Mouse (Mus musculus) lung, postnatal 0 days (tissue): ENCODE data around the gene Slc11a1. TPM values are rescaled to one million over a fixed set of nuclear protein-coding genes. Genes with fewer than 3 reads are reported as not detected.

Experiments used
- ATAC-seq: fragments of 200-750 bp; cut with Nextera tagmentation; 2 replicates; pipeline ENCODE4 v1.8.0; 2017; ENCODE audit warnings: moderate library complexity
- DNase-seq: peaks from one replicate; pipeline ENCODE4 v3.0.0-alpha.2; 2016; ENCODE audit warnings: low spot score
- H3K27ac ChIP-seq: fragments of 300-500 bp; sonication (generic); 2 replicates; pipeline ENCODE4 v1.5.1; 2014; ENCODE audit warnings: antibody characterized with exemption, mild to moderate bottlenecking, low read length, mixed read lengths
- H3K27me3 ChIP-seq: fragments of 300-500 bp; sonication (generic); replicated peaks from 2 replicates; pipeline ENCODE4 v1.6.1; 2014; ENCODE audit warnings: low read length, mixed read lengths; ENCODE audit not compliant: insufficient read depth
- H3K36me3 ChIP-seq: fragments of 300-500 bp; sonication (generic); 2 replicates; pipeline ENCODE4 v1.6.1; 2014; ENCODE audit warnings: low read length, mixed read lengths; ENCODE audit not compliant: insufficient read depth
- H3K4me1 ChIP-seq: fragments of 300-500 bp; sonication (generic); 2 replicates; pipeline ENCODE4 v1.6.1; 2014; ENCODE audit warnings: antibody characterized with exemption, low read depth, low read length, mixed read lengths; ENCODE audit not compliant: insufficient read depth
- H3K4me2 ChIP-seq: fragments of 300-500 bp; sonication (generic); replicated peaks from 2 replicates; pipeline ENCODE4 v1.6.1; 2014; ENCODE audit warnings: low read depth, mild to moderate bottlenecking, low read length, moderate library complexity, mixed read lengths
- H3K4me3 ChIP-seq: fragments of 300-500 bp; sonication (generic); 2 replicates; pipeline ENCODE4 v1.5.1; 2014; ENCODE audit warnings: low read depth, low read length
- H3K9ac ChIP-seq: fragments of 300-500 bp; sonication (generic); replicated peaks from 2 replicates; pipeline ENCODE4 v1.6.1; 2014; ENCODE audit warnings: low read depth, mild to moderate bottlenecking
- H3K9me3 ChIP-seq: fragments of 300-500 bp; sonication (generic); 2 replicates; pipeline ENCODE4 v1.6.1; 2016; ENCODE audit warnings: low read length, mixed read lengths
- CTCF ChIP-seq: IDR thresholded peaks from 2 replicates; pipeline ENCODE4 v1.5.1; 2016; ENCODE audit warnings: antibody characterized with exemption, mild to moderate bottlenecking
- EP300 ChIP-seq: IDR thresholded peaks from 2 replicates; pipeline ENCODE4 v1.6.1; 2016; ENCODE audit warnings: antibody characterized with exemption, mild to moderate bottlenecking, control low read depth
- WGBS: fragments of 180-500 bp; shearing (Covaris S2); extraction: QIAGEN DNeasy Blood & Tissue Kit; methylation state at CpG from one replicate; pipeline ENCODE4 v1.1.7; 2014; 5-methylcytosine and 5-hydroxymethylcytosine counted together
- polyA plus RNA-seq: library from polyadenylated mRNA; unstranded; fragments of >200 nt; fragmentation: Nextera tagmentation; extraction: Ambion mirVana; gene quantifications from 2 replicates; pipeline ENCODE4 v1.2.1, GENCODE M21; 2015

Slc11a1 gene
- polyA plus RNA-seq, 1 experiment from 2014 or later: 4.8 TPM

- no peak overlapping the region for H3K27ac ChIP-seq
- no peak overlapping the region for H3K4me3 ChIP-seq
- no peak overlapping the region for H3K4me2 ChIP-seq
- ATAC-seq: no peak
- H3K4me1 ChIP-seq: no peaks in the 10 kb centered on the region
- H3K36me3 ChIP-seq: no peaks in the 10 kb centered on the region
- no peak overlapping the region for H3K9ac ChIP-seq
- H3K27me3 ChIP-seq: no peaks in the 10 kb centered on the region
- no peak for DNase-seq
- 83% methylated on average over 8 of the region's 8 CpGs for WGBS
- no peaks in the 10 kb centered on the region for H3K9me3 ChIP-seq
- TF ChIP-seq EP300 (no peak), CTCF (no peak)
Observed at GRCm38 (mm10) chr1:74384525-74384924, 9.5 kb downstream of the Slc11a1 start.

- DNase-seq (no peak), ATAC-seq (no peak)
- Histone ChIP-seq H3K9ac (no peak overlapping the region), H3K9me3 (no peaks in the 10 kb centered on the region), H3K4me2 (no peak overlapping the region), H3K27ac (no peak overlapping the region), H3K36me3 (no peaks in the 10 kb centered on the region), H3K4me1 (0 out of 2 replicates have a peak, but pooled peaks cover 1% of the 10 kb centered on the region), H3K4me3 (no peak overlapping the region), H3K27me3 (no peaks in the 10 kb centered on the region)
- TF ChIP-seq EP300: no peak
- TF ChIP-seq CTCF: no peak
- WGBS: 92% methylated on average over 8 of the region's 10 CpGs
Observed at GRCm38 (mm10) chr1:74385064-74385463, 10.1 kb downstream of the Slc11a1 start.

GRCm38 (mm10) chr1:74385531-74385930 lies 10.5 kb downstream of the Slc11a1 start:
- Histone ChIP-seq H3K9me3 (no peaks in the 10 kb centered on the region), H3K36me3 (no peaks in the 10 kb centered on the region), H3K9ac (no peak overlapping the region), H3K4me2 (no peak overlapping the region), H3K4me3 (no peak overlapping the region), H3K27ac (no peak overlapping the region), H3K4me1 (0 out of 2 replicates have a peak, but pooled peaks cover 3% of the 10 kb centered on the region), H3K27me3 (no peaks in the 10 kb centered on the region)
- DNase-seq: no peak
- 88% methylated on average over 8 of the region's 8 CpGs for WGBS
- TF ChIP-seq EP300: no peak
- TF ChIP-seq CTCF: no peak
- ATAC-seq: no peak

- DNase-seq: no peak
- H3K4me1 ChIP-seq: 0 out of 2 replicates have a peak, but pooled peaks cover 3% of the 10 kb centered on the region
- peak overlapping the region; percentile 98 for H3K27ac ChIP-seq
- H3K27me3 ChIP-seq: no peaks in the 10 kb centered on the region
- H3K9me3 ChIP-seq: no peaks in the 10 kb centered on the region
- ATAC-seq: no peak
- peak overlapping the region; percentile 69 for H3K4me2 ChIP-seq
- H3K36me3 ChIP-seq: no peaks in the 10 kb centered on the region
- 44% methylated on average over 7 of the region's 10 CpGs for WGBS
- no peak for TF ChIP-seq EP300
- H3K4me3 ChIP-seq: peak overlapping the region; percentile 47
- H3K9ac ChIP-seq: peak overlapping the region; percentile 72
Observed at GRCm38 (mm10) chr1:74386363-74386713, 11.3 kb downstream of the Slc11a1 start.

- H3K27me3 ChIP-seq: no peaks in the 10 kb centered on the region
- WGBS: under 1% methylated on average over 26 of the region's 26 CpGs
- peak; percentile 97 for DNase-seq
- peak overlapping the region; percentile 69 for H3K4me2 ChIP-seq
- peak; percentile 83 for ATAC-seq
- 0 out of 2 replicates have a peak, but pooled peaks cover 3% of the 10 kb centered on the region for H3K4me1 ChIP-seq
- peak overlapping the region; percentile 72 for H3K9ac ChIP-seq
- H3K36me3 ChIP-seq: no peaks in the 10 kb centered on the region
- peak overlapping the region; percentile 47 for H3K4me3 ChIP-seq
- peak overlapping the region; percentile 98 for H3K27ac ChIP-seq
- no peaks in the 10 kb centered on the region for H3K9me3 ChIP-seq
- TF ChIP-seq CTCF: peak; percentile 71
- TF ChIP-seq EP300: peak; percentile 78; the same call in 1 of the 2 replicates
Observed at GRCm38 (mm10) chr1:74386714-74387385, 11.9 kb downstream of the Slc11a1 start.

GRCm38 (mm10) chr1:74387386-74387988 lies 12.5 kb downstream of the Slc11a1 start:
- DNase-seq (no peak), ATAC-seq (no peak)
- 0 out of 2 replicates have a peak, but pooled peaks cover 3% of the 10 kb centered on the region for H3K4me1 ChIP-seq
- no peaks in the 10 kb centered on the region for H3K9me3 ChIP-seq
- WGBS: 47% methylated on average over 15 of the region's 15 CpGs
- H3K27ac ChIP-seq: peak overlapping the region; percentile 98
- no peaks in the 10 kb centered on the region for H3K36me3 ChIP-seq
- no peaks in the 10 kb centered on the region for H3K27me3 ChIP-seq
- TF ChIP-seq EP300 (no peak), CTCF (no peak)
- no peak overlapping the region for H3K9ac ChIP-seq
- H3K4me2 ChIP-seq: peak overlapping the region; percentile 69; the same call in 1 of the 2 replicates
- peak overlapping the region; percentile 47; the same call in 1 of the 2 replicates for H3K4me3 ChIP-seq
